Mouse (Mus musculus): ENCODE data around the gene Gsdma2.

DNA sequence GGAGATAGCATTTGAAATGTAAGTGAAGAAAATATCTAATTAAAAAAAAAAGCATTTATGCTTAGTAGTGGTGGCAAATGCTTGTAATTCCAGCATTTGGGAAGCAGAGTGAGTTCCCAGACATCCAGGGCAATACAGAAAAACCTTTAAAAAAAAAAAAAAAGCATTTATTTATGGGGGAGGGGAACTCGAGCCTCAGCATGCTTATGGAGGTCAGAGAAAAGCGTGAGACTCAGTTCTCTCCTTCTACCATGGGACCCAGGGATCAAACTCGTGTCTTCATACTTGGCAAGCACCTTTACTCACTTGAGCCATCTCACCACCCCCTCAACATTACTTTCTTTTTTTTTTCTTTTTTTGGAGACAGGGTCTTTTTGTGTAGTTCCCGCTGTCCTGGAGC, 34.6 kb downstream of the Gsdma2 start:
- no peak for TF ChIP-seq SMC3 (IDR thresholded peaks at IDR 0.05; ENCODE audit: low read depth, low read length)
- TF ChIP-seq CTCF (IDR thresholded peaks at IDR 0.05 in 2 of 3, conservative IDR thresholded peaks at IDR 0.05 in 1 of 3; ENCODE audit: control insufficient read depth in 1 of 3, insufficient read depth in 1 of 3, low read depth in 2 of 3, low read length in 3 of 3, poor library complexity in 1 of 3, severe bottlenecking in 1 of 3) = no peak
- TF ChIP-seq SIN3A (IDR thresholded peaks at IDR 0.05; ENCODE audit: low read length) = no peak
- no peak for TF ChIP-seq KAT2A (conservative IDR thresholded peaks at IDR 0.05; ENCODE audit: low read depth, low read length)
- no peak for TF ChIP-seq NRF1 (IDR thresholded peaks at IDR 0.05; ENCODE audit: insufficient read depth, low read depth, low read length, poor library complexity, severe bottlenecking)
- TF ChIP-seq JUND (IDR thresholded peaks at IDR 0.05; ENCODE audit: low read depth, low read length) = no peak
- TF ChIP-seq MAX (IDR thresholded peaks at IDR 0.05; ENCODE audit: low read length) = no peak
- no peak for TF ChIP-seq CHD1 (IDR thresholded peaks at IDR 0.05; ENCODE audit: low read depth, low read length)
- TF ChIP-seq POLR2A (IDR thresholded peaks at IDR 0.05; ENCODE audit: control insufficient read depth in 1 of 2, insufficient read depth in 1 of 2, low read depth in 1 of 2, low read length in 2 of 2, poor library complexity in 1 of 2) = no peak
- TF ChIP-seq EP300 (IDR thresholded peaks at IDR 0.05; ENCODE audit: low read depth in 1 of 2, low read length in 2 of 2) = no peak
- TF ChIP-seq TAL1 (IDR thresholded peaks at IDR 0.05; ENCODE audit: low read length) = no peak
- no peak for TF ChIP-seq RCOR1 (IDR thresholded peaks at IDR 0.05; ENCODE audit: low read depth, low read length)
